Mouse (Mus musculus): ENCODE results near the gene Gm13539. TPM values are rescaled to one million over a fixed set of nuclear protein-coding genes. Genes with fewer than 3 reads are reported as not detected.

The Gm13539 gene
- not detected for polyA plus RNA-seq (2014; fragmentation: Illumina TruSeq; extraction: RNeasy Lipid Tissue Mini Kit (QIAGEN cat#74804); ENCODE audit: low read depth, low replicate concordance)

DNA sequence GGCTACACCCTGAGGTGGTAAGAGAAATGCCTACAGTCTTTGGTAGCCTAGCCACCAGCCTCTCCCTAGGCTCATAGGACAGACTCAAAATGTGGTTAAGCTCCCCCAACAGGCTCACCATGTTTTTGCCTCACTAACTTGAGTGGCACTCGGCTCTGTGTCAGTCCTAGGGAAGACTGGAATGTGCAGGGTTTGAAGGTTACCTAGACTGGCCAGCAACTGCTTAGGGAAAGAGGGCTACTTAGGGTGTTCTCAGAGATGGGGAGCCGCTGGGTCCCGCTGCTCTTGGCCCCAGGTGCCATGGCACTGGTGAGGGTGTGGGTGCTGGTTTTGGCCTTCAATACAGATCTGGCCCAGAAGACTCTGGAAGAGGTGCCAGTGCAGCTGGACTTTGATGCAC, at the start of gene Gm13539:
TSS of gene Gm13539 (plus strand) at position 301 of the 400 bp plus-strand sequence.

GRCm38 (mm10) chr2:25736709-25737108, 45.3 kb upstream of the Gm13539 start, which contains the start of gene Obp2b:
Gene Obp2b, plus strand, starts transcription at chr2:25737009.

DNA sequence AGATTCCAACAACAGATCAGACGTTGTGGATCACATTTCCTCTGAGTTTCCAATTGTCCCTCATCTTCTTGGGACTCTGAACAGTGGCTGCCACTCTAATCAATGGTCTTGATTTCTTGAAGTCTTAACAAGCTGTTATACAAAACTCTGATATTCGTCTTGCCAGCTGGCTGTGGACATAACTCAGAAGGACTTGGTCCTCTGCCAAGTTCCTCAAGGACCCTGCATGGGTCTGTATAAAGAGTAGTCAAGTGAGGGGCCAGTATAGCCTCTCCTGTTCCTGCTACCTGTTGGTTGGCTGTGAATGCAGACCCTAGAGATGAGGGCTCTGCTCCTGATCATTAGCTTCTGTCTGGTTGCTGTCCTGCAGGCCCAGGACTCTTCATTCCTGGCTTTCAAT, 16.8 kb upstream of the Gm13539 start, which contains the start of gene Lcn3:
TSS of gene Lcn3 (plus strand) at position 301 of the 400 bp plus-strand sequence.

DNA sequence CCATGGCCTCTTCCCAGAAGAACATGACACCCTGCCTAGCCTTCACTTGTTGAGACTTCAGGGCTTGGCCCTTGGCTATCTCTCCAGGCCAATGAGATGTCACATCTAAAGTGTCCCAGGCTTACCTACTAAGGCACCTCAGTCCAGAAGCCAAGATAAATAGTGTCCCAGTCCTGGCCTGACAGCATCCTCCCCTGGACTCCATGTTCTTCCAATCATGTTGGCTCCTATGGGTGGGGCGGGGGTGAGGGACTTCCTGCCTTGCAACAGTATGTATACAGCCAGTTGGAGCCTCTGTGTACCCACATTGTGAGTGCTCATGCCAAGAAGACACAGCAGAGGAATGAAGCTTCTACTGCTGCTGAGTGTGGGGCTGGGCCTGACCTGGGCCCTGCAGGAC, 5.3 kb upstream of the Gm13539 start, which contains the start of gene Lcn11:
TSS of gene Lcn11 (plus strand) at position 301 of the 400 bp plus-strand sequence.

GRCm38 (mm10) chr2:25815748-25816147, 33.7 kb downstream of the Gm13539 start, which contains the start of gene Glt6d1:
Gene Glt6d1, minus strand, starts transcription at chr2:25815848.

GRCm38 (mm10) chr2:25822806-25823205, 40.7 kb downstream of the Gm13539 start, which contains the start of gene Lcn9:
Gene Lcn9, plus strand, starts transcription at chr2:25823153.

Other genes starting within 250 kb of the Gm13539 start
- gene Traf2, start 235.3 kb upstream of the Gm13539 start, polyA plus RNA-seq (2014; fragmentation: Illumina TruSeq; extraction: RNeasy Lipid Tissue Mini Kit (QIAGEN cat#74804); ENCODE audit: low read depth, low replicate concordance): 1.6 TPM
- gene Edf1, start 224.4 kb upstream of the Gm13539 start, polyA plus RNA-seq (2014; fragmentation: Illumina TruSeq; extraction: RNeasy Lipid Tissue Mini Kit (QIAGEN cat#74804); ENCODE audit: low read depth, low replicate concordance): 3.3 TPM
- 1.6 TPM for gene Mamdc4, start 207.4 kb upstream of the Gm13539 start, polyA plus RNA-seq (2014; fragmentation: Illumina TruSeq; extraction: RNeasy Lipid Tissue Mini Kit (QIAGEN cat#74804); ENCODE audit: low read depth, low replicate concordance)
- gene Phpt1, start 207.0 kb upstream of the Gm13539 start, polyA plus RNA-seq (2014; fragmentation: Illumina TruSeq; extraction: RNeasy Lipid Tissue Mini Kit (QIAGEN cat#74804); ENCODE audit: low read depth, low replicate concordance): not detected
- not detected for gene Ajm1, start 200.5 kb upstream of the Gm13539 start, polyA plus RNA-seq (2014; fragmentation: Illumina TruSeq; extraction: RNeasy Lipid Tissue Mini Kit (QIAGEN cat#74804); ENCODE audit: low read depth, low replicate concordance)
- gene Rabl6, start 173.7 kb upstream of the Gm13539 start, polyA plus RNA-seq (2014; fragmentation: Illumina TruSeq; extraction: RNeasy Lipid Tissue Mini Kit (QIAGEN cat#74804); ENCODE audit: low read depth, low replicate concordance): 68.8 TPM
- gene Ccdc183, start 164.6 kb upstream of the Gm13539 start, polyA plus RNA-seq (2014; fragmentation: Illumina TruSeq; extraction: RNeasy Lipid Tissue Mini Kit (QIAGEN cat#74804); ENCODE audit: low read depth, low replicate concordance): not detected
- 6.4 TPM for gene Tmem141, start 160.3 kb upstream of the Gm13539 start, polyA plus RNA-seq (2014; fragmentation: Illumina TruSeq; extraction: RNeasy Lipid Tissue Mini Kit (QIAGEN cat#74804); ENCODE audit: low read depth, low replicate concordance)
- 1.3 TPM for gene Fcna, start 154.2 kb upstream of the Gm13539 start, polyA plus RNA-seq (2014; fragmentation: Illumina TruSeq; extraction: RNeasy Lipid Tissue Mini Kit (QIAGEN cat#74804); ENCODE audit: low read depth, low replicate concordance)
- not detected for gene Lcn8, start 129.1 kb upstream of the Gm13539 start, polyA plus RNA-seq (2014; fragmentation: Illumina TruSeq; extraction: RNeasy Lipid Tissue Mini Kit (QIAGEN cat#74804); ENCODE audit: low read depth, low replicate concordance)
- gene Lcn5, start 124.3 kb upstream of the Gm13539 start, polyA plus RNA-seq (2014; fragmentation: Illumina TruSeq; extraction: RNeasy Lipid Tissue Mini Kit (QIAGEN cat#74804); ENCODE audit: low read depth, low replicate concordance): 1.3 TPM
- gene Lcn6, start 105.5 kb upstream of the Gm13539 start, polyA plus RNA-seq (2014; fragmentation: Illumina TruSeq; extraction: RNeasy Lipid Tissue Mini Kit (QIAGEN cat#74804); ENCODE audit: low read depth, low replicate concordance): not detected
- gene Lcn10, start 99.5 kb upstream of the Gm13539 start, polyA plus RNA-seq (2014; fragmentation: Illumina TruSeq; extraction: RNeasy Lipid Tissue Mini Kit (QIAGEN cat#74804); ENCODE audit: low read depth, low replicate concordance): not detected
- 3.4 TPM for gene Obp2a, start 82.2 kb upstream of the Gm13539 start, polyA plus RNA-seq (2014; fragmentation: Illumina TruSeq; extraction: RNeasy Lipid Tissue Mini Kit (QIAGEN cat#74804); ENCODE audit: low read depth, low replicate concordance)
- gene Bmyc, start 75.5 kb upstream of the Gm13539 start, polyA plus RNA-seq (2014; fragmentation: Illumina TruSeq; extraction: RNeasy Lipid Tissue Mini Kit (QIAGEN cat#74804); ENCODE audit: low read depth, low replicate concordance): 15.5 TPM
- gene Obp2b, start 45.2 kb upstream of the Gm13539 start, polyA plus RNA-seq (2014; fragmentation: Illumina TruSeq; extraction: RNeasy Lipid Tissue Mini Kit (QIAGEN cat#74804); ENCODE audit: low read depth, low replicate concordance): not detected
- not detected for gene Lcn3, start 16.7 kb upstream of the Gm13539 start, polyA plus RNA-seq (2014; fragmentation: Illumina TruSeq; extraction: RNeasy Lipid Tissue Mini Kit (QIAGEN cat#74804); ENCODE audit: low read depth, low replicate concordance)
- gene Lcn11, start 5.2 kb upstream of the Gm13539 start, polyA plus RNA-seq (2014; fragmentation: Illumina TruSeq; extraction: RNeasy Lipid Tissue Mini Kit (QIAGEN cat#74804); ENCODE audit: low read depth, low replicate concordance): not detected
- not detected for gene Glt6d1, start 33.6 kb downstream of the Gm13539 start, polyA plus RNA-seq (2014; fragmentation: Illumina TruSeq; extraction: RNeasy Lipid Tissue Mini Kit (QIAGEN cat#74804); ENCODE audit: low read depth, low replicate concordance)
- gene Lcn9, start 40.9 kb downstream of the Gm13539 start, polyA plus RNA-seq (2014; fragmentation: Illumina TruSeq; extraction: RNeasy Lipid Tissue Mini Kit (QIAGEN cat#74804); ENCODE audit: low read depth, low replicate concordance): not detected
- not detected for gene Sohlh1, start 65.0 kb downstream of the Gm13539 start, polyA plus RNA-seq (2014; fragmentation: Illumina TruSeq; extraction: RNeasy Lipid Tissue Mini Kit (QIAGEN cat#74804); ENCODE audit: low read depth, low replicate concordance)
- gene Kcnt1, start 81.5 kb downstream of the Gm13539 start, polyA plus RNA-seq (2014; fragmentation: Illumina TruSeq; extraction: RNeasy Lipid Tissue Mini Kit (QIAGEN cat#74804); ENCODE audit: low read depth, low replicate concordance): 0.41 TPM
- gene Camsap1, start 201.0 kb downstream of the Gm13539 start, polyA plus RNA-seq (2014; fragmentation: Illumina TruSeq; extraction: RNeasy Lipid Tissue Mini Kit (QIAGEN cat#74804); ENCODE audit: low read depth, low replicate concordance): 33.2 TPM
- gene Ubac1, start 239.5 kb downstream of the Gm13539 start, polyA plus RNA-seq (2014; fragmentation: Illumina TruSeq; extraction: RNeasy Lipid Tissue Mini Kit (QIAGEN cat#74804); ENCODE audit: low read depth, low replicate concordance): 22.3 TPM